Mouse (Mus musculus) midbrain, embryonic 15.5 days (tissue): ENCODE results near the gene 2310061I04Rik. TPM values are rescaled to one million over a fixed set of nuclear protein-coding genes. Genes with fewer than 3 reads are reported as not detected.

Experiments used
- microRNA counts: library from miRNA; unstranded; fragments of <30 nt; microRNA quantifications from one replicate; lab custom pipeline; 2016
- microRNA-seq: library from miRNA; unstranded; fragments of <30 nt; microRNA quantifications from one replicate; pipeline ENCODE4, GENCODE M21; 2016
- polyA plus RNA-seq: library from polyadenylated mRNA; unstranded; fragments of >200 nt; fragmentation: Nextera tagmentation; extraction: Ambion mirVana; gene quantifications from 2 replicates; pipeline ENCODE4 v1.2.1, GENCODE M21; 2015

The 2310061I04Rik gene
- polyA plus RNA-seq, 1 experiment from 2014 or later: 72.8 TPM

MicroRNAs encoded within 50 kb of the gene (microRNA counts, 519-probe panel; counts per million panel counts)
- not detected for microRNA mmu-miR-1894-3p (lab: Ali Mortazavi, UCI)
- microRNA mmu-miR-1894-5p (lab: Ali Mortazavi, UCI): 1,813 counts per million, percentile 12 among the panel's probes with 10 or more counts

Small RNA genes lying within 50 kb of the gene (microRNA-seq; reads per million reads assigned to microRNA genes)
- not detected for gene Gm28033
- gene Mir1894: not detected

Other genes starting within 250 kb of the 2310061I04Rik start
- 16.3 and 16.5 TPM in 2 replicates for gene Vars2, start 229.8 kb downstream of the 2310061I04Rik start, polyA plus RNA-seq
- 27.6 and 29.5 TPM in 2 replicates for gene Gtf2h4, start 223.7 kb downstream of the 2310061I04Rik start, polyA plus RNA-seq
- 107 and 118 TPM in 2 replicates for gene Ddr1, start 192.8 kb downstream of the 2310061I04Rik start, polyA plus RNA-seq
- gene Ier3, start 75.7 kb downstream of the 2310061I04Rik start, polyA plus RNA-seq: 9.7 and 9.9 TPM in 2 replicates
- 86.8 and 98.0 TPM in 2 replicates for gene Flot1, start 74.2 kb downstream of the 2310061I04Rik start, polyA plus RNA-seq
- 1,854 and 1,858 TPM in 2 replicates for gene Tubb5, start 59.1 kb downstream of the 2310061I04Rik start, polyA plus RNA-seq
- 9.0 and 10.7 TPM in 2 replicates for gene Mdc1, start 55.9 kb downstream of the 2310061I04Rik start, polyA plus RNA-seq
- gene Nrm, start 36.1 kb downstream of the 2310061I04Rik start, polyA plus RNA-seq: 18.6 and 18.9 TPM in 2 replicates
- gene Ppp1r18, start 31.8 kb downstream of the 2310061I04Rik start, polyA plus RNA-seq: 20.3 and 23.3 TPM in 2 replicates
- 36.3 and 40.4 TPM in 2 replicates for gene Dhx16, start 17.6 kb downstream of the 2310061I04Rik start, polyA plus RNA-seq
- gene Atat1, start 12.6 kb upstream of the 2310061I04Rik start, polyA plus RNA-seq: 482 and 507 TPM in 2 replicates
- 49.3 and 54.2 TPM in 2 replicates for gene Mrps18b, start 19.0 kb upstream of the 2310061I04Rik start, polyA plus RNA-seq
- 47.1 and 47.8 TPM in 2 replicates for gene Ppp1r10, start 19.0 kb upstream of the 2310061I04Rik start, polyA plus RNA-seq
- gene Abcf1, start 72.3 kb upstream of the 2310061I04Rik start, polyA plus RNA-seq: 89.3 and 92.1 TPM in 2 replicates
- 62.6 and 64.8 TPM in 2 replicates for gene Gnl1, start 82.4 kb upstream of the 2310061I04Rik start, polyA plus RNA-seq
- 99.3 and 102 TPM in 2 replicates for gene Prr3, start 82.8 kb upstream of the 2310061I04Rik start, polyA plus RNA-seq
- 8.4 and 10.0 TPM in 2 replicates for gene H2-T24, start 123.1 kb upstream of the 2310061I04Rik start, polyA plus RNA-seq
- 5.5 and 6.6 TPM in 2 replicates for gene H2-T23, start 135.4 kb upstream of the 2310061I04Rik start, polyA plus RNA-seq
- 6.0 and 7.2 TPM in 2 replicates for gene H2-T22, start 145.3 kb upstream of the 2310061I04Rik start, polyA plus RNA-seq
- not detected in 2 replicates for gene Gm6034, start 145.5 kb upstream of the 2310061I04Rik start, polyA plus RNA-seq
- not detected in 2 replicates for gene Gm11127, start 160.9 kb upstream of the 2310061I04Rik start, polyA plus RNA-seq
- not detected in 2 replicates for gene Gm19684, start 224.2 kb upstream of the 2310061I04Rik start, polyA plus RNA-seq
- not detected in 2 replicates for gene Gm7030, start 232.0 kb upstream of the 2310061I04Rik start, polyA plus RNA-seq